Mouse (Mus musculus) kidney, postnatal 10 days (tissue): ENCODE measurements around the gene Dennd6a.
A peak's percentile ranks its signal among the peaks of the same experiment; 100 is the strongest.

Experiments used
- DNase-seq: peaks from one replicate; pipeline ENCODE4 v3.0.0; 2021; ENCODE audit warnings: mixed read lengths

Dennd6a gene

GRCm38 (mm10) chr14:26576255-26576780 lies 2.7 kb downstream of the Dennd6a start:
- DNase-seq = no peak

GRCm38 (mm10) chr14:26578791-26579191 lies 5.1 kb downstream of the Dennd6a start:
- DNase-seq = no peak

- peak; percentile 95 for DNase-seq
Observed at GRCm38 (mm10) chr14:26579346-26580343, 6.0 kb downstream of the Dennd6a start.

GRCm38 (mm10) chr14:26583645-26584044 lies 10.0 kb downstream of the Dennd6a start:
- no peak for DNase-seq

GRCm38 (mm10) chr14:26587116-26587515 lies 13.5 kb downstream of the Dennd6a start:
- no peak for DNase-seq

GRCm38 (mm10) chr14:26591353-26591752 lies 17.7 kb downstream of the Dennd6a start:
- no peak for DNase-seq

- DNase-seq = no peak
Observed at GRCm38 (mm10) chr14:26593281-26593895, 19.7 kb downstream of the Dennd6a start.

- no peak for DNase-seq
Observed at GRCm38 (mm10) chr14:26595167-26595566, 21.5 kb downstream of the Dennd6a start.

- DNase-seq = peak; percentile 38
Observed at GRCm38 (mm10) chr14:26595695-26596365, 22.2 kb downstream of the Dennd6a start.

- DNase-seq = no peak
Observed at GRCm38 (mm10) chr14:26605354-26605753, 31.7 kb downstream of the Dennd6a start.

- DNase-seq = no peak
Observed at GRCm38 (mm10) chr14:26609674-26610073, 36.0 kb downstream of the Dennd6a start.

- no peak for DNase-seq
Observed at GRCm38 (mm10) chr14:26610689-26611088, 37.0 kb downstream of the Dennd6a start.

- DNase-seq = no peak
Observed at GRCm38 (mm10) chr14:26625301-26625700, 51.6 kb downstream of the Dennd6a start.

GRCm38 (mm10) chr14:26626605-26627140 lies 53.0 kb downstream of the Dennd6a start:
- DNase-seq = no peak

- peak; percentile 60 for DNase-seq
Observed at GRCm38 (mm10) chr14:26637025-26637850, 63.6 kb downstream of the Dennd6a start.

- DNase-seq = peak; percentile 99
Observed at GRCm38 (mm10) chr14:26637851-26638707, 64.4 kb downstream of the Dennd6a start, which contains the start of gene Arf4. Arf4 (plus strand) TSS chr14:26638074.

GRCm38 (mm10) chr14:26638708-26639084 lies 65.0 kb downstream of the Dennd6a start:
- DNase-seq = peak; percentile 79

GRCm38 (mm10) chr14:26639251-26639650 lies 65.6 kb downstream of the Dennd6a start:
- peak; percentile 17 for DNase-seq

- peak; percentile 30 for DNase-seq
Observed at GRCm38 (mm10) chr14:26639961-26640360, 66.3 kb downstream of the Dennd6a start.

GRCm38 (mm10) chr14:26643006-26643624 lies 69.5 kb downstream of the Dennd6a start:
- DNase-seq = no peak
